Mouse (Mus musculus): Measurements from ENCODE around the gene D10Wsu102e.

- TF ChIP-seq CTCF (IDR thresholded peaks at IDR 0.05; ENCODE audit: insufficient read depth, low read length) (no peak), POLR2A (IDR thresholded peaks at IDR 0.05; ENCODE audit: borderline replicate concordance, extremely low read depth, low read depth, low read length) (no peak)
Measured at GRCm38 (mm10) chr10:83376911-83377682, 17.1 kb downstream of the D10Wsu102e start.
